Mouse (Mus musculus) heart, embryonic 16.5 days (tissue): ENCODE measurements around the gene Cox7a1. TPM values are rescaled to one million over a fixed set of nuclear protein-coding genes. Genes with fewer than 3 reads are reported as not detected.
"Not testable (repeated sequence)": the region's sequence is repeated elsewhere in the genome, so short reads cannot be mapped to it uniquely, and the experiment has no call there.

ENCODE experiments used
- ATAC-seq: fragments of 200-750 bp; cut with Nextera tagmentation; replicated peaks from 2 replicates; pipeline ENCODE4 v1.8.0; 2017; ENCODE audit warnings: moderate number of reproducible peaks; ENCODE audit not compliant: insufficient read depth, low FRiP score; ENCODE audit errors: extremely low read depth
- H3K27ac ChIP-seq: fragments of 300-500 bp; sonication (generic); 2 replicates; pipeline ENCODE4 v1.5.1; 2014; ENCODE audit warnings: mild to moderate bottlenecking, low read length, control low read depth, moderate library complexity
- H3K27me3 ChIP-seq: fragments of 300-500 bp; sonication (generic); 2 replicates; pipeline ENCODE4 v1.6.1; 2014; ENCODE audit warnings: low read length, mixed read lengths; ENCODE audit not compliant: control insufficient read depth, insufficient read depth
- H3K36me3 ChIP-seq: fragments of 300-500 bp; sonication (generic); 2 replicates; pipeline ENCODE4 v1.6.1; 2014; ENCODE audit not compliant: control insufficient read depth, insufficient read depth
- H3K4me1 ChIP-seq: fragments of 300-500 bp; sonication (generic); 2 replicates; pipeline ENCODE4 v1.6.1; 2014; ENCODE audit warnings: low read length, mixed read lengths; ENCODE audit not compliant: control insufficient read depth, insufficient read depth
- H3K4me2 ChIP-seq: fragments of 300-500 bp; sonication (generic); 2 replicates; pipeline ENCODE4 v1.6.1; 2014; ENCODE audit warnings: low read depth, mild to moderate bottlenecking, control low read depth, low read length
- H3K4me3 ChIP-seq: fragments of 300-500 bp; sonication (generic); 2 replicates; pipeline ENCODE4 v1.5.1; 2014; ENCODE audit warnings: mild to moderate bottlenecking, control low read depth, low read length
- H3K9ac ChIP-seq: fragments of 300-500 bp; sonication (generic); 2 replicates; pipeline ENCODE4 v1.6.1; 2014; ENCODE audit warnings: low read length, control low read depth
- H3K9me3 ChIP-seq: fragments of 300-500 bp; sonication (generic); replicated peaks from 2 replicates; pipeline ENCODE4 v1.6.1; 2016; ENCODE audit warnings: low read length; ENCODE audit not compliant: control insufficient read depth
- WGBS: fragments of 180-500 bp; shearing (Covaris S2); extraction: QIAGEN DNeasy Blood & Tissue Kit; methylation state at CpG from one replicate; pipeline ENCODE4 v1.1.7; 2014; 5-methylcytosine and 5-hydroxymethylcytosine counted together
- polyA plus RNA-seq: library from polyadenylated mRNA; unstranded; fragments of >200 nt; fragmentation: Nextera tagmentation; extraction: Ambion mirVana; gene quantifications from 2 replicates; pipeline ENCODE4 v1.2.1, GENCODE M21; 2015

The Cox7a1 gene
- polyA plus RNA-seq, 1 experiment from 2014 or later: 506 TPM

GRCm38 (mm10) chr7:30168914-30169582, 14.9 kb upstream of the Cox7a1 start:
- Histone ChIP-seq H3K27ac (peak overlapping the region; percentile 89), H3K4me2 (peak overlapping the region; percentile 80), H3K36me3 (peaks cover 20% of the 10 kb centered on the region), H3K4me3 (peak overlapping the region; percentile 69), H3K27me3 (no peaks in the 10 kb centered on the region), H3K9ac (peak overlapping the region; percentile 83), H3K9me3 (peaks cover 10% of the 10 kb centered on the region), H3K4me1 (peaks cover 21% of the 10 kb centered on the region)
- 0 out of 2 replicates have a peak, but pooled peaks have one; percentile 5 for ATAC-seq
- 2% methylated on average over 21 of the region's 21 CpGs for WGBS

GRCm38 (mm10) chr7:30169583-30170282, 14.2 kb upstream of the Cox7a1 start, which contains the start of gene Zfp146:
Gene Zfp146 (minus strand): TSS chr7:30169750.
- Histone ChIP-seq H3K27ac (peak within 1 kb of the TSS; percentile 89), H3K27me3 (no peaks in the 10 kb centered on the region), H3K4me3 (peak within 1 kb of the TSS; percentile 69), H3K9ac (peak within 1 kb of the TSS; percentile 83), H3K36me3 (peaks cover 19% of the 10 kb centered on the region), H3K4me1 (peaks cover 21% of the 10 kb centered on the region), H3K4me2 (peak within 1 kb of the TSS; percentile 80), H3K9me3 (peaks cover 7% of the 10 kb centered on the region)
- under 1% methylated on average over 36 of the region's 36 CpGs for WGBS
- peak; percentile 98 for ATAC-seq

- Histone ChIP-seq H3K36me3 (peaks cover 12% of the 10 kb centered on the region), H3K27ac (peak overlapping the region; percentile 89), H3K4me1 (peaks cover 21% of the 10 kb centered on the region), H3K4me2 (peak overlapping the region; percentile 72), H3K27me3 (no peaks in the 10 kb centered on the region), H3K9ac (peak overlapping the region; percentile 80), H3K9me3 (peaks cover 5% of the 10 kb centered on the region; the same call in 1 of the 2 replicates), H3K4me3 (peak overlapping the region; percentile 69)
- WGBS: 12% methylated on average over 11 of the region's 11 CpGs
- ATAC-seq: peak; percentile 5; the same call in 1 of the 2 replicates
Measured at GRCm38 (mm10) chr7:30170283-30170951, 13.5 kb upstream of the Cox7a1 start.

DNA sequence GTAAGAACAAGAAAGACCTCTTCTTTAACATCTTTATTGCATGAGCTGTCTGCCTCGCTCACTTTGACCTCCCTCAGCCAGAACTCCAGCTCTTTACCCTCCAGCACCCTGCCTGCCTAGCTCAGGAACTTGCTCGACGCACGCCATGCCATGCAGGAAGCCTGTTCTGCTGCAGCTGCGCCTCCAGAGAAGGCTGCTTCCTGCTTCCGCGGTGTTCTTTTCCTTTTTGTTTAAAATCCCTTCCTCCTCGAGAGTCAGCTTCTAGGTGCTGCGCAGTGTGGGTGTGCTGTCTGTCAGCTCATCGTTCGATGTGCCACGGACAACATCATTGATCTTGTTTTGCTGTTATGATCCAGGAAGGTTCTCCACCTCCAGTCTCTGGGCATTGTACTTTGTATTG, 7.5 kb upstream of the Cox7a1 start:
- Histone ChIP-seq H3K4me2 (no peak overlapping the region), H3K27me3 (no peaks in the 10 kb centered on the region), H3K9ac (no peak overlapping the region), H3K9me3 (no peaks in the 10 kb centered on the region), H3K36me3 (peaks cover 22% of the 10 kb centered on the region), H3K27ac (no peak overlapping the region), H3K4me3 (no peak overlapping the region), H3K4me1 (no peaks in the 10 kb centered on the region)
- 70% methylated on average over 12 of the region's 12 CpGs for WGBS
- ATAC-seq: no peak

- no peak overlapping the region for H3K4me3 ChIP-seq
- H3K27ac ChIP-seq: no peak overlapping the region
- H3K4me2 ChIP-seq: no peak overlapping the region
Measured at GRCm38 (mm10) chr7:30178256-30178655, 5.7 kb upstream of the Cox7a1 start.

DNA sequence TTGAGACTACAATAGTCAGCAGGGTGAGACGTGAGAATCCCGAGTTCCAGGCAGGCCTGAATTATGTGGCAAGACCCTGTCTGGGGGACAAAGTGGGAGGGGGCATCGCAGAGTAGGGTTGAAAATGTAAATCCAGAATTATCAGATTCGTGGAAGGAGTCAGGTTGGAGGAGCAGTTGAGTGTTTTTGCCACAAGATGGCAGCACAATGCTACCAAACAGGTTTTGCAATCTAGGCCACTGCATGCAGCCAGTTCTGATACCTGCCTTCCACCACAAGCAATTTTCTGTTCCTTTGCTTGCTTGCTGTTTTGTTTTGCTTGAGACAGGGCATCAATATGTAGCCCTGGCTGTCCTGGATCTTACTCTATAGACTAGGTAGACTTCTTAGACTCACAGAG, 2.6 kb upstream of the Cox7a1 start:
- Histone ChIP-seq H3K9ac (no peak overlapping the region), H3K4me1 (peaks cover 8% of the 10 kb centered on the region; the same call in 1 of the 2 replicates), H3K4me2 (no peak overlapping the region), H3K27ac (no peak overlapping the region), H3K4me3 (no peak overlapping the region), H3K27me3 (no peaks in the 10 kb centered on the region), H3K36me3 (peaks cover 17% of the 10 kb centered on the region), H3K9me3 (no peaks in the 10 kb centered on the region)
- ATAC-seq: no peak
- WGBS: 4% methylated on average over 4 of the region's 4 CpGs

More at GRCm38 (mm10) chr7:30178256-30178655, 5.7 kb upstream of the Cox7a1 start:
- no peak overlapping the region for H3K9ac ChIP-seq
- H3K9me3 ChIP-seq: no peaks in the 10 kb centered on the region
- no peak for ATAC-seq
- peaks cover 22% of the 10 kb centered on the region for H3K36me3 ChIP-seq
- 62% methylated on average over 11 of the region's 11 CpGs for WGBS
- H3K4me1 ChIP-seq: no peaks in the 10 kb centered on the region
- H3K27me3 ChIP-seq: no peaks in the 10 kb centered on the region

DNA sequence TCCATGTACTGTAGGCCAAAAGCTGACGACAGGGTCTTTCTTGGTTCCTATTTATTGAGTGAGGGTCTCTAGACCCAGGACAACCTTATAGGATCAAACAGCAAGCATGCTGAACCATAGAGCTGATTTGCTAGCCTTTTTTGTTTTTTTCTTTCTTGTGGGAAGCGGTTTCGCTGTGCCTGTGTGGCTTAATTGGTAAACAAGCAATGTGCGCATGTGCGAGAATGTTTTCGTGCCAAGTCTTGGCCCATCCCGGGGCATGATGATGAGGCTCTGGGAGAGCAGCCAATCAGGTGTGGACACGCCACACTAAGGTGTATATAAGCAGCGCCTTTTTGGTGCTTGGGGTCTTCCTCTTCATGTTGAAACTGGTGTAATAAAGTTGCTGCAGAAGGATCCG, 2.0 kb upstream of the Cox7a1 start:
- not testable (repeated sequence) for H3K27me3 ChIP-seq, H3K4me3 ChIP-seq, H3K4me1 ChIP-seq, H3K9ac ChIP-seq, H3K4me2 ChIP-seq, ATAC-seq, H3K9me3 ChIP-seq, H3K27ac ChIP-seq
- 92% methylated on average over 10 of the region's 10 CpGs for WGBS
- H3K36me3 ChIP-seq: peaks cover 21% of the 10 kb centered on the region

DNA sequence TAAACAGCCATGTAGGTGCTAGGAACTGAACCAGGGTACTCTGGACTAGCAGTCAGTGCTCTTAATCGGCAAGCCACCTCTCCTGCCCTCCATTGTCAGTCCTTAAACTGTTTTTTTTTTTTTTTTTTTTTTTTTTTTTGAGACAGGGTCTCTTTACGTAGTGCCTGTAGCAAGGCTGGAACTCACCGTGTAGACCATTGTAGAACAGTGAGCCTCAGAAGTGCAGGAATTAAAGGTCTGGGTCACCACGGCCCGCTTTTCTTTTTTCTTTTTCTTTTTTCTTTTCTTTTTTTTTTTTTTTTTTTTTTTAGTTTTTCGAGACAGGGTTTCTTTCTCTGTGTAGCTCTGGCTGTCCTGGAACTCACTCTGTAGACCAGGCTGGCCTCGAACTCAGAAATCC, 755 bp upstream of the Cox7a1 start:
- 68% methylated on average over 6 of the region's 7 CpGs for WGBS
- not testable (repeated sequence) for H3K9ac ChIP-seq, H3K27me3 ChIP-seq, H3K27ac ChIP-seq, H3K9me3 ChIP-seq, H3K4me2 ChIP-seq, H3K4me3 ChIP-seq, ATAC-seq, H3K4me1 ChIP-seq
- peaks cover 23% of the 10 kb centered on the region for H3K36me3 ChIP-seq
